8 mouse cellular contexts compared by ENCODE assay signal in genomic region chr1:156672720-156673475, GRCm38 (mm10). TPM values are rescaled to one million over a fixed set of nuclear protein-coding genes. Genes with fewer than 3 reads are reported as not detected.
DNase-seq lines count a peak whose midpoint lies in the region; ATAC-seq lines count a peak whose summit lies in the region.

No protein-coding gene starts in this region.

- ATAC-seq in hindbrain, embryonic 12.5 days (ENCODE audit: low FRiP score) = no peak; the same call in 1 of the 2 replicates

- H3K27me3 ChIP-seq in heart, embryonic 10.5 days (ENCODE audit: insufficient read depth, poor library complexity, severe bottlenecking) = 0 out of 2 replicates have a peak, but pooled peaks cover 7% of the 10 kb centered on the region
- 0 out of 2 replicates have a peak, but pooled peaks cover 3% of the 10 kb centered on the region for H3K27me3 ChIP-seq in hindbrain, embryonic 12.5 days

- no peaks in the 10 kb centered on the region for H3K36me3 ChIP-seq in heart, embryonic 10.5 days
- no peaks in the 10 kb centered on the region for H3K36me3 ChIP-seq in hindbrain, embryonic 12.5 days

- H3K9me3 ChIP-seq in heart, embryonic 10.5 days = no peaks in the 10 kb centered on the region
- no peaks in the 10 kb centered on the region for H3K9me3 ChIP-seq in hindbrain, embryonic 12.5 days (replicated peaks)

- no peak for DNase-seq in heart, embryonic 10.5 days (ENCODE audit: low spot score)
- DNase-seq in heart, postnatal 25 days (ENCODE audit: low spot score) = no peak
- peak; percentile 38 for DNase-seq in lung, postnatal 25 days (ENCODE audit: low spot score)
- peak; percentile 18 for DNase-seq in thymus, postnatal 0 days (ENCODE audit: low spot score)
- no peak for DNase-seq in cerebellum, adult 18-20 months
- DNase-seq in right cerebral cortex, adult 18-20 months = no peak

- H3K4me1 ChIP-seq in heart, embryonic 10.5 days = peaks cover 33% of the 10 kb centered on the region
- peaks cover 2% of the 10 kb centered on the region for H3K4me1 ChIP-seq in brown adipose tissue, adult 24 weeks (ENCODE audit: control insufficient read depth, insufficient read depth, insufficient read length, low read length)
- H3K4me1 ChIP-seq in hindbrain, embryonic 12.5 days = peaks cover 23% of the 10 kb centered on the region

- peak overlapping the region; percentile 98 for H3K4me2 ChIP-seq in hindbrain, embryonic 12.5 days (replicated peaks)

- WGBS in heart, embryonic 10.5 days = 5% methylated on average over 14 of the region's 14 CpGs
- 4% methylated on average over 14 of the region's 14 CpGs for whole genome bisulfite sequencing in hindbrain, embryonic 12.5 days

- H3K4me3 ChIP-seq in heart, embryonic 10.5 days = peak overlapping the region; percentile 80
- peak overlapping the region; percentile 75 for H3K4me3 ChIP-seq in brown adipose tissue, adult 24 weeks (ENCODE audit: insufficient read depth, low read depth, low read length)
- peak overlapping the region; percentile 47 for H3K4me3 ChIP-seq in hindbrain, embryonic 12.5 days

- H3K9ac ChIP-seq in hindbrain, embryonic 12.5 days = peak overlapping the region; percentile 63; the same call in 1 of the 2 replicates

- peak overlapping the region; percentile 78; the same call in 1 of the 2 replicates for H3K27ac ChIP-seq in heart, embryonic 10.5 days
- peak overlapping the region; percentile 74 for H3K27ac ChIP-seq in brown adipose tissue, adult 24 weeks (replicated peaks; ENCODE audit: low read depth, low read length)
- H3K27ac ChIP-seq in hindbrain, embryonic 12.5 days = no peak overlapping the region

- intact Hi-C loops in heart, postnatal 25 days (cut with DNase I) = loop anchor here (5.0 kb wide), 1 partner anchor 116 kb away; the partner anchor contains the start of gene Abl2

RNA-seq across cellular contexts. Expression of gene Tor3a, which starts 1.3 kb away (rescaled TPM):
- polyA plus RNA-seq in heart, embryonic 10.5 days (2016; fragmentation: Nextera tagmentation; extraction: Ambion mirVana) = 4.3 and 4.4 TPM in 2 replicates
- 10 to 100 TPM in 1 of 2 experiments, 1 to 10 TPM in 1; 9.2 to 10.6 TPM for total RNA-seq in heart, postnatal 25 days (2021)
- 6.2 and 7.7 TPM in 2 replicates for polyA plus RNA-seq in brown adipose tissue, adult 24 weeks (2012; ENCODE audit: insufficient read depth, insufficient read length, missing spikeins)
- 5.0 and 6.5 TPM in 2 replicates for polyA plus RNA-seq in hindbrain, embryonic 12.5 days (2016; fragmentation: Nextera tagmentation; extraction: Ambion mirVana)
- 18.6 and 19.7 TPM in 2 replicates for polyA plus RNA-seq in thymus, postnatal 0 days (2015; fragmentation: Nextera tagmentation; extraction: Ambion mirVana)

RNA-seq across cellular contexts. Expression of gene Fam20b, which starts 46.0 kb away (rescaled TPM):
- 21.8 and 24.4 TPM in 2 replicates for polyA plus RNA-seq in heart, embryonic 10.5 days (2016; fragmentation: Nextera tagmentation; extraction: Ambion mirVana)
- total RNA-seq in heart, postnatal 25 days (2021) = 10 to 100 TPM; 48.1 to 51.9 TPM
- 20.4 and 34.7 TPM in 2 replicates for polyA plus RNA-seq in brown adipose tissue, adult 24 weeks (2012; ENCODE audit: insufficient read depth, insufficient read length, missing spikeins)
- 29.7 and 32.1 TPM in 2 replicates for polyA plus RNA-seq in hindbrain, embryonic 12.5 days (2016; fragmentation: Nextera tagmentation; extraction: Ambion mirVana)
- 11.8 and 12.3 TPM in 2 replicates for polyA plus RNA-seq in thymus, postnatal 0 days (2015; fragmentation: Nextera tagmentation; extraction: Ambion mirVana)

Comparison
In these comparisons a context has a peak if more than half of its experiments do, and no peak if none do; other contexts are left out.
1. DNase-seq: peak in lung, postnatal 25 days (single experiment) and thymus, postnatal 0 days (single experiment); none in heart, embryonic 10.5 days (single experiment), heart, postnatal 25 days (single experiment), cerebellum, adult 18-20 months (0 of 2) and right cerebral cortex, adult 18-20 months (single experiment).
2. Peak in every context shown above with its lines, with median percentiles within 50 percentile points of each other: H3K4me3 ChIP-seq.